7 mouse cellular contexts compared by ENCODE assay signal in genomic region chr7:3616057-3616388, GRCm38 (mm10). TPM values are rescaled to one million over a fixed set of nuclear protein-coding genes. Genes with fewer than 3 reads are reported as not detected.
DNase-seq lines count a peak whose midpoint lies in the region; ATAC-seq lines count a peak whose summit lies in the region.

Gene Oscar, minus strand, starts transcription at chr7:3616157.

- H3K27ac ChIP-seq in liver, embryonic 11.5 days (ENCODE audit: low read depth, low read length) = no peak within 1 kb of the TSS
- no peak within 1 kb of the TSS for H3K27ac ChIP-seq in forebrain, embryonic 11.5 days (ENCODE audit: low read depth, low read length)
- no peak within 1 kb of the TSS for H3K27ac ChIP-seq in limb, embryonic 12.5 days
- peak within 1 kb of the TSS; percentile 64; the same call in 1 of the 2 replicates for H3K27ac ChIP-seq in neural tube, embryonic 15.5 days (replicated peaks)

- peaks cover 2% of the 10 kb centered on the region for H3K4me1 ChIP-seq in liver, embryonic 11.5 days (replicated peaks; ENCODE audit: control insufficient read depth, insufficient read depth, low read length)
- no peaks in the 10 kb centered on the region; the same call in 1 of the 2 replicates for H3K4me1 ChIP-seq in forebrain, embryonic 11.5 days (replicated peaks; ENCODE audit: control insufficient read depth, insufficient read depth, low read length)
- peaks cover 7% of the 10 kb centered on the region for H3K4me1 ChIP-seq in limb, embryonic 12.5 days (replicated peaks)
- H3K4me1 ChIP-seq in neural tube, embryonic 15.5 days = peaks cover 19% of the 10 kb centered on the region

- ATAC-seq in liver, embryonic 11.5 days (replicated peaks; ENCODE audit: low FRiP score) = no peak
- ATAC-seq in forebrain, embryonic 11.5 days (replicated peaks; ENCODE audit: low FRiP score) = no peak
- no peak for ATAC-seq in limb, embryonic 12.5 days (ENCODE audit: insufficient number of reproducible peaks, insufficient read depth, low FRiP score, low TSS enrichment, low read depth)
- ATAC-seq in neural tube, embryonic 15.5 days (ENCODE audit: low FRiP score) = no peak

- 68% methylated on average over 4 of the region's 4 CpGs for WGBS in liver, embryonic 11.5 days
- WGBS in forebrain, embryonic 11.5 days = 83% methylated on average over 4 of the region's 4 CpGs
- WGBS in limb, embryonic 12.5 days = 86% methylated on average over 4 of the region's 4 CpGs
- WGBS in neural tube, embryonic 15.5 days = 87% methylated on average over 4 of the region's 4 CpGs

- no peaks in the 10 kb centered on the region for H3K27me3 ChIP-seq in liver, embryonic 11.5 days (replicated peaks; ENCODE audit: control insufficient read depth, insufficient read depth, low read length)
- H3K27me3 ChIP-seq in forebrain, embryonic 11.5 days (ENCODE audit: control insufficient read depth, insufficient read depth, low read length) = no peaks in the 10 kb centered on the region
- H3K27me3 ChIP-seq in limb, embryonic 12.5 days = no peaks in the 10 kb centered on the region
- H3K27me3 ChIP-seq in neural tube, embryonic 15.5 days (replicated peaks) = no peaks in the 10 kb centered on the region; the same call in 1 of the 2 replicates

- H3K4me2 ChIP-seq in liver, embryonic 11.5 days = peak within 1 kb of the TSS; percentile 53
- H3K4me2 ChIP-seq in forebrain, embryonic 11.5 days (ENCODE audit: low read depth, low read length, severe bottlenecking) = peak within 1 kb of the TSS; percentile 69; the same call in 1 of the 2 replicates
- H3K4me2 ChIP-seq in limb, embryonic 12.5 days = no peak within 1 kb of the TSS
- H3K4me2 ChIP-seq in neural tube, embryonic 15.5 days = peak within 1 kb of the TSS; percentile 84

- H3K36me3 ChIP-seq in liver, embryonic 11.5 days (ENCODE audit: control insufficient read depth, insufficient read depth, low read length) = peaks cover 6% of the 10 kb centered on the region
- peaks cover 3% of the 10 kb centered on the region; the same call in 1 of the 2 replicates for H3K36me3 ChIP-seq in forebrain, embryonic 11.5 days (ENCODE audit: control insufficient read depth, insufficient read depth, low read length)
- peaks cover 24% of the 10 kb centered on the region for H3K36me3 ChIP-seq in limb, embryonic 12.5 days
- peaks cover 18% of the 10 kb centered on the region for H3K36me3 ChIP-seq in neural tube, embryonic 15.5 days

- no peaks in the 10 kb centered on the region for H3K9me3 ChIP-seq in liver, embryonic 11.5 days (ENCODE audit: control insufficient read depth, low read length)
- no peaks in the 10 kb centered on the region for H3K9me3 ChIP-seq in forebrain, embryonic 11.5 days (ENCODE audit: control insufficient read depth, low read length)
- H3K9me3 ChIP-seq in limb, embryonic 12.5 days = no peaks in the 10 kb centered on the region
- H3K9me3 ChIP-seq in neural tube, embryonic 15.5 days (replicated peaks) = no peaks in the 10 kb centered on the region

- no peak for DNase-seq in liver, embryonic 11.5 days (ENCODE audit: low spot score)
- no peak for DNase-seq in liver
- no peak for DNase-seq in forebrain, embryonic 11.5 days (ENCODE audit: low spot score)
- no peak for DNase-seq in frontal cortex, postnatal 14 days (ENCODE audit: low spot score in 2 of 2)
- DNase-seq in gastrocnemius, adult 18-20 months (ENCODE audit: low spot score) = no peak

- H3K4me3 ChIP-seq in liver, embryonic 11.5 days (ENCODE audit: low read depth, low read length) = peak within 1 kb of the TSS; percentile 72
- peak within 1 kb of the TSS; percentile 77 for H3K4me3 ChIP-seq in forebrain, embryonic 11.5 days (ENCODE audit: low read depth, low read length)
- peak within 1 kb of the TSS; percentile 78 for H3K4me3 ChIP-seq in limb, embryonic 12.5 days (replicated peaks)
- H3K4me3 ChIP-seq in neural tube, embryonic 15.5 days (replicated peaks) = peak within 1 kb of the TSS; percentile 64

- H3K9ac ChIP-seq in liver, embryonic 11.5 days (ENCODE audit: low read depth, low read length) = no peak within 1 kb of the TSS
- no peak within 1 kb of the TSS for H3K9ac ChIP-seq in forebrain, embryonic 11.5 days (ENCODE audit: low read length)
- H3K9ac ChIP-seq in limb, embryonic 12.5 days (replicated peaks) = no peak within 1 kb of the TSS
- no peak within 1 kb of the TSS for H3K9ac ChIP-seq in neural tube, embryonic 15.5 days (replicated peaks)

RNA-seq across cellular contexts. Expression of gene Oscar, which starts in this region (rescaled TPM):
- polyA plus RNA-seq in liver, embryonic 11.5 days (2014; fragmentation: Nextera tagmentation; extraction: Ambion mirVana) = 0.17 TPM in 1 of 2 replicates, not detected in the other
- polyA plus RNA-seq in forebrain, embryonic 11.5 days (2014; fragmentation: Nextera tagmentation; extraction: Ambion mirVana) = 0.15 and 0.36 TPM in 2 replicates
- polyA plus RNA-seq in limb, embryonic 12.5 days (2016; fragmentation: Nextera tagmentation; extraction: Ambion mirVana) = not detected in 2 replicates
- 0.38 and 0.84 TPM in 2 replicates for polyA plus RNA-seq in neural tube, embryonic 15.5 days (2015; fragmentation: Nextera tagmentation; extraction: Ambion mirVana)
- total RNA-seq in gastrocnemius, adult 18-20 months (2021) = not detected
